Mouse (Mus musculus) stomach, embryonic 15.5 days (tissue): ENCODE measurements at regions not wholly inside any gene's neighbourhood (a gene's known extent, or its start where the extent isn't known, plus 50 kb on each side); places are given as distances from the start of the nearest gene placed in this dataset.

Source experiments
- ATAC-seq: fragments of 200-750 bp; cut with Nextera tagmentation; 2 replicates; pipeline ENCODE4 v1.8.0; 2017; ENCODE audit warnings: low read depth, moderate number of reproducible peaks, moderate TSS enrichment; ENCODE audit not compliant: insufficient read depth, low FRiP score
- H3K27ac ChIP-seq: fragments of 300-500 bp; sonication (generic); 2 replicates; pipeline ENCODE4 v1.5.1; 2015; ENCODE audit warnings: mild to moderate bottlenecking, inconsistent platforms
- H3K27me3 ChIP-seq: fragments of 300-500 bp; sonication (generic); replicated peaks from 2 replicates; pipeline ENCODE4 v1.6.1; 2015; ENCODE audit warnings: inconsistent platforms
- H3K36me3 ChIP-seq: fragments of 300-500 bp; sonication (generic); 2 replicates; pipeline ENCODE4 v1.6.1; 2015; ENCODE audit warnings: inconsistent platforms
- H3K4me1 ChIP-seq: fragments of 300-500 bp; sonication (generic); 2 replicates; pipeline ENCODE4 v1.6.1; 2015; ENCODE audit warnings: inconsistent platforms
- H3K4me2 ChIP-seq: fragments of 300-500 bp; sonication (generic); 2 replicates; pipeline ENCODE4 v1.6.1; 2015; ENCODE audit warnings: mild to moderate bottlenecking, inconsistent platforms
- H3K4me3 ChIP-seq: fragments of 300-500 bp; sonication (generic); replicated peaks from 2 replicates; pipeline ENCODE4 v1.5.1; 2015; ENCODE audit warnings: inconsistent platforms
- H3K9ac ChIP-seq: fragments of 300-500 bp; sonication (generic); 2 replicates; pipeline ENCODE4 v1.6.1; 2015; ENCODE audit warnings: inconsistent platforms
- H3K9me3 ChIP-seq: fragments of 300-500 bp; sonication (generic); 2 replicates; pipeline ENCODE4 v1.6.1; 2016; ENCODE audit warnings: inconsistent platforms
- WGBS: fragments of 180-500 bp; shearing (Covaris S2); methylation state at CpG from one replicate; pipeline ENCODE4 v1.1.7; 2015; 5-methylcytosine and 5-hydroxymethylcytosine counted together

DNA sequence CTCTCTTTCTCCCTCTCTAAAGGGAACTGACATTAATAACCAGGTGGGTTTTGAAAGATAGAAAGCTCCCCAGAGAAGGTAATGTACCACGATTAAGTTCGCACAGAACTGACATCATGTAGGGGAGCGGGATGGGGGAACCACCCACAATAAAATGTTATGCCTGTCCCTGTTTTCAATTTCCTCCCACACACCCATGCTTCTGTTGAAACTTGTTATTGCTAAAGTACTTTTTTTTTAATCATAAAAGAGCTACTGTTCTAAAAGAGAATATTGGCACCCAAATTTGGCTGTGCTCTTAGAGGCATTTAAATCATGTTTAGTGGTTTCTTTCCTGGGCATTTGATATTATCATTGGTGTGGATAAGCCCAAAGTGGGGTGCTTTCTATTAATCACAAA lies 82.6 kb upstream of the Phactr1 start:
- Histone ChIP-seq H3K27me3 (no peaks in the 10 kb centered on the region), H3K36me3 (no peaks in the 10 kb centered on the region), H3K4me3 (no peak overlapping the region), H3K4me1 (no peaks in the 10 kb centered on the region), H3K4me2 (no peak overlapping the region), H3K9ac (no peak overlapping the region), H3K9me3 (no peaks in the 10 kb centered on the region), H3K27ac (no peak overlapping the region)
- no peak for ATAC-seq
- 79% methylated on average over 3 of the region's 3 CpGs for WGBS

DNA sequence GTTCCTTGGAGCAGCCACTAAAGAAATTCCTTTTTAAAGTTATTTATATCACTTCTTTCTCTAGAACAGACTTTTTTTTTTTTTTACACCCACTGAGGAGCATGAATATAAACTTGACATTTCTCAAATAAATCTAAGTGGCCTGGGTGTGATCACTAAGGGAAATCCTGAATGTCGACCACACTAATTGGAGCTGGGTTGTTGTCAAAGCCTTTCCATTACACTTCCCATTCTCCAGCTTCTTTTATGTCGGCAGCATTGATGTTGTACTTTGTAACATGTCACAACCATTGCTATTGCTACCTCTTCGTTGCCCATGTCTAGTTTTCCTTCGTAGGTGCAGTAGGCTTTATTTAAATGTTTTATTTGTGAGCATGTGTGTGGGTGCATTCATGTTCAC lies 77.1 kb upstream of the Phactr1 start:
- Histone ChIP-seq H3K9me3 (no peaks in the 10 kb centered on the region), H3K27me3 (no peaks in the 10 kb centered on the region), H3K36me3 (no peaks in the 10 kb centered on the region), H3K4me3 (no peak overlapping the region), H3K4me1 (no peaks in the 10 kb centered on the region), H3K4me2 (no peak overlapping the region), H3K27ac (no peak overlapping the region), H3K9ac (no peak overlapping the region)
- no peak for ATAC-seq
- WGBS, result 86% methylated on average over 4 of the region's 4 CpGs

DNA sequence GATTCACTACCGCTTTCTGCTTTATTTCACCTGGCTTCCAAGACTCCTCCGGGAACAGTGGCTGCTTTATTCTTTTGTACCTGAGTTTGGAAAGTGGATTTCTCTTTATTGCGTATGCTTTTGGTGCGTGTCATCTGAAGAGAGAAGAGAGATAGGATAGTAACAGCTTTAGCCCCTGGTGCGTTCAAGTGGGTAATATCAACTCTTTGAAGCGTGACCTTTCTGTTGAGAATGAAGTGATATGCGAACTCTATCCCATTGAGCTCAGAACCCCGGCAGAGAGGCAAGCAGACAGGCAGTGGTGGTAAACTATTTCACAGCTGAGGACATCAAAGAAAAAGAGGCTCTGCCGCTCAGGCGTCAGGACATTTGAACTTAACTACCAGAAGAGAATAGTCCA lies 72.7 kb upstream of the Phactr1 start:
- Histone ChIP-seq H3K4me1 (no peaks in the 10 kb centered on the region), H3K4me3 (no peak overlapping the region), H3K36me3 (no peaks in the 10 kb centered on the region), H3K9ac (no peak overlapping the region), H3K4me2 (no peak overlapping the region), H3K27ac (no peak overlapping the region), H3K27me3 (no peaks in the 10 kb centered on the region), H3K9me3 (no peaks in the 10 kb centered on the region)
- 54% methylated on average over 10 of the region's 10 CpGs for WGBS
- ATAC-seq, result no peak

DNA sequence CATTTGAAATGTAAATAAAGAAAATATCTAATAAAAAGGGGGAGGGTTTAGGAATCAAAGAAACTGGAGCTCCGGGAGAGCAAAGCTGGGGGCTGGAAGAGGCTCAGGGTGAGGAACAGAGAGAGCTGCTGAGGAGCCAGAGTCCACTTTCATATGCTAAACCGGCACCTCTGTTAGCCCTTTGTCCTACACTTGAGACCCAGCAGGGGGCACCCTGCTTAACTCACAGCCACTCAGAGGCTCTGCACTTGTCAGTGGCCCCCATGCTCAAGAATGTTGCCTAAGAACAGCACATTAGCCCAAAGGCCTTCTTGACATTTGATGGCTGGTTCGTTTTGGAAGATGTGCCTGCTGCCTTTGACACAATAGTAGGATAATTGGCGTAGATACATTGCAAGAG lies 71.5 kb upstream of the Phactr1 start:
- Histone ChIP-seq H3K4me2 (no peak overlapping the region), H3K27ac (no peak overlapping the region), H3K4me1 (no peaks in the 10 kb centered on the region), H3K9me3 (no peaks in the 10 kb centered on the region), H3K4me3 (no peak overlapping the region), H3K9ac (no peak overlapping the region), H3K36me3 (no peaks in the 10 kb centered on the region), H3K27me3 (no peaks in the 10 kb centered on the region)
- 34% methylated on average over 4 of the region's 4 CpGs for WGBS
- ATAC-seq, result no peak

DNA sequence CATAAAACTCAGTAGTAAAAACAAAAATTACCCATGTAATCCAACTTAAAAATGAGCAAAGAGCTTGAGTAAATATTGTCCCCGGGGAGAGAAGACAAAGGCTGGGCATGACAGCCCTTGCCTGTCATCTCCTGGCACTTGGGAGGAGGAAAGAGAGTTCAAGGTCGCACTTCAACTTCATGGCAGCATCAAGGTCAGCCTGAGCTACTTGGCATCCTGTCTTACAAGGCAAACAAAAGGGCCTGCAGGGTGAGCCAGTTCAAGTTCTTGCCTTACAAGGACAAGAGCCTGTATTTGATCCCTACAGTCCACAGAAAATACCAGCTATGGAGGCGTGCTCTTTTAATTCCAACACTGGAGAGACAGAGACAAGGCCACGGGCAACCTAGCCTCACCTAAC lies 67.1 kb upstream of the Phactr1 start:
- Histone ChIP-seq H3K4me2 (no peak overlapping the region), H3K9me3 (no peaks in the 10 kb centered on the region), H3K9ac (no peak overlapping the region), H3K4me1 (no peaks in the 10 kb centered on the region), H3K4me3 (no peak overlapping the region), H3K27ac (no peak overlapping the region), H3K27me3 (no peaks in the 10 kb centered on the region), H3K36me3 (no peaks in the 10 kb centered on the region)
- WGBS, result 59% methylated on average over 4 of the region's 4 CpGs
- no peak for ATAC-seq

DNA sequence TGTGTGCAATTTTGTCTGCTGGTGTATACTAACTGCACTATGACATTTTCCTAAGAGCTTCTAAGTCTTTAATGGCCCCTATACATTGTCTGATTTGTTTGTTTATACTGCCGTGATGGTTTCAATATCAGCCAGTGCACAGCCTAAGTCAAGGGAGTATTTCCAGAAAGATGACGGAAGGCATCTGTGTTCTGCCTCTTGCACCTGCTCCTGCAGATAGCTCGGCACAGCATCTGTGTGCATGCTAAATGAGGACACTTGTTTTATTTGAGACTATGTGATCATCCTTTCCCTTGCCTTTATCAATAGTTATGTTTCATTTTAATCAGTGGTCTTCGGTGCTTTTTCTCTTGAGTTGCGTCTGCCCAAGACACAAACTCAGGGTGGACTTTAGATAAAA lies 64.6 kb upstream of the Phactr1 start:
- H3K27me3 ChIP-seq, result no peaks in the 10 kb centered on the region
- no peaks in the 10 kb centered on the region for H3K36me3 ChIP-seq
- no peak overlapping the region for H3K4me3 ChIP-seq
- H3K4me1 ChIP-seq, result no peaks in the 10 kb centered on the region
- WGBS, result 67% methylated on average over 5 of the region's 5 CpGs
- H3K27ac ChIP-seq, result no peak overlapping the region
- ATAC-seq, result no peak
- no peaks in the 10 kb centered on the region for H3K9me3 ChIP-seq
- no peak overlapping the region for H3K9ac ChIP-seq
- no peak overlapping the region for H3K4me2 ChIP-seq

DNA sequence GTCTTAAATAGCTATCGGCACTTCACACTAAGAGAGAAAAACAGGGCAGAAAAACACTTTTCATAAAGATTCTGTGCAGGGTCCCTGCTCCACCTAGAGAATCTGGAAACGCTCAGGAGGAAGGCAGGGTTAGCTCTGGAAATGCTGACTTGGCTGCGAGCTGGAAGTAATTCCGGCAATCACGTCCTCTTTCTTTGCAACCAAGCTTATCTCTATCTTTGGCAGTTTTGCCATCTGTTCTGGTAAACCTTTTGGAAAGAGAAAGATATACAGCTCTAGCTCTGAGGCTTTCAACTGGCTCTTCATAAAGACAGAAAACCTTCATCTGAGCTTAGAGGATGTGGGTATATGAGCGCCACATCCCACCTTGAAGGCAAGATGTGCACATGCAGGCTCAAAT lies 63.2 kb upstream of the Phactr1 start:
- no peak overlapping the region for H3K4me3 ChIP-seq
- H3K36me3 ChIP-seq, result no peaks in the 10 kb centered on the region
- no peak overlapping the region for H3K9ac ChIP-seq
- H3K27me3 ChIP-seq, result no peaks in the 10 kb centered on the region
- H3K4me2 ChIP-seq, result no peak overlapping the region
- H3K4me1 ChIP-seq, result no peaks in the 10 kb centered on the region
- no peaks in the 10 kb centered on the region for H3K9me3 ChIP-seq
- no peak for ATAC-seq
- 82% methylated on average over 6 of the region's 6 CpGs for WGBS
- H3K27ac ChIP-seq, result no peak overlapping the region

DNA sequence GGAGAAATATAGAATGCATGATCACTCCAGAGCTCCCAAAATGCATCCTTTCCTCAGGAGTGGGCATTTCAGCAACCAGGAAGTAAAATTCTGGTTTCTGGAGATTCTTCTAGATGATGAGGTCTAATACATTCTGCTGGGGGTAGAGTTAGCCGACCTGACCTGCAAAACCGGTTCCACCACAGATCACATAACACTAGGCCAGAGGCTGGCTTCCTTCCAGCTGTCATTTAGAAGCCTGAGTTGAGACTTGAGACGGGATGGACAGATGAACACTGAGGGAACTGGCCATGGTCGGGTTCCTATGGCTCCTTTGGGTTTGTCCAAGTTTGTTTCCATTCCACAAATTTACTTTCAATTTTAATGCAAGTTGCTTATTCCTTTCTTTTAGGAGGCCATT lies 62.6 kb upstream of the Phactr1 start:
- H3K4me1 ChIP-seq, result no peaks in the 10 kb centered on the region
- no peaks in the 10 kb centered on the region for H3K9me3 ChIP-seq
- no peak for ATAC-seq
- no peak overlapping the region for H3K27ac ChIP-seq
- WGBS, result 35% methylated on average over 4 of the region's 4 CpGs
- no peaks in the 10 kb centered on the region for H3K27me3 ChIP-seq
- H3K4me2 ChIP-seq, result no peak overlapping the region
- H3K36me3 ChIP-seq, result no peaks in the 10 kb centered on the region
- no peak overlapping the region for H3K4me3 ChIP-seq
- H3K9ac ChIP-seq, result no peak overlapping the region

DNA sequence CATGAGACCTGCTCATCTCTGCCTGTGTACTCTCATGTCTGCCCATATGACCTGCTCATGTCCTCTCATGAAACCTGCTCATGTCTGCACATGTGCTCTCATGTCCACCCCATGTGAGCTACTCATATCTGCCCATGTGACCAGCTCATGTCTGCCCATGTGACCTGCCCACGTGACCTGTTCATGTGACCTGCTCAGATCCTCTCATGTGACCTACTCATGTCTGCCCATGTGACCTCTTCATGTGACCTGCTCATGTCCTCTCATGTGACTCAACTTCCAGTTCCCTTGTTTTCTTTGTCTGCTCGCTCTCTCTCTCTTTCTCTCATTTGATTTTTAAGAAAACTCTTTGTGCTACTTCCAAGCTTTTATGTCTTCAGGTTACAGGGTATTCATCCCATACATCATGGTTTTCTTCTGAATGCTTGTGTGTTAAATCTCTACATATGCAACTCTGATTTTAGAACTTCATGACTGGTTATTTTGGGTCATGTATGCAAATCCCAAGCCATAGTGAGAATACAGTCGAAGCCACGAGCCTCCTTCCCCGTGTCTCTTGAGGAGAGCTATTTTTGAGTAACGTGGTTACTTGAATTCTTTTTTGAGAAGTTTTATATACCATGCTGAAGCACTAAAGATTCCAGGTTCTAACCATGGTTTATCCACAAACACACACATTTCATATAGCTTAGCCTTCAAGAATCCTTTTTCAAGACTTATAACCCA lies 60.7 kb upstream of the Phactr1 start:
- H3K27ac ChIP-seq, result no peak overlapping the region
- ATAC-seq, result no peak
- WGBS, result 89% methylated on average over 6 of the region's 6 CpGs
- H3K27me3 ChIP-seq, result no peaks in the 10 kb centered on the region
- no peaks in the 10 kb centered on the region for H3K9me3 ChIP-seq
- no peak overlapping the region for H3K4me2 ChIP-seq
- no peaks in the 10 kb centered on the region for H3K4me1 ChIP-seq
- H3K36me3 ChIP-seq, result no peaks in the 10 kb centered on the region
- no peak overlapping the region for H3K4me3 ChIP-seq
- H3K9ac ChIP-seq, result no peak overlapping the region

DNA sequence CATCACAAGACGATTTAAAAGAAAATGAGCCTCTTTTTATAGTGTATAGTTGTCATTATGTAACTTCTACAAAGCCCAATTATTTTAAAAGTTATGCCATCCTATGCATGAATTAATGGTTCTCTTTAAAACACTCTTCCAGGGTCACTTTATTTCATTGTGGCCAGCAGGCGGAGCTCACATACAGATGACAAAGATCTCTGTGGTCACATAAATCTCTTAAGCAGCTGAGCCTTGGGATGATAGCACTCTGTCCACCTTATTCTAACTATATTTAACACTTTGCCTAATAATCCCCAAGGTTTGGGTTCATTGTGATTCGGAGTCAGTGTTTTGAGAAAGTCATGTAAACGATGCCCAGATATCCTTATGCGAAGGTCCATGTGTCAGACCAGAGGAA lies 56.9 kb upstream of the Phactr1 start:
- H3K27me3 ChIP-seq, result no peaks in the 10 kb centered on the region
- no peak for ATAC-seq
- H3K36me3 ChIP-seq, result no peaks in the 10 kb centered on the region
- H3K9ac ChIP-seq, result no peak overlapping the region
- no peaks in the 10 kb centered on the region for H3K9me3 ChIP-seq
- no peak overlapping the region for H3K4me3 ChIP-seq
- 41% methylated on average over 5 of the region's 5 CpGs for WGBS
- no peaks in the 10 kb centered on the region for H3K4me1 ChIP-seq
- H3K4me2 ChIP-seq, result no peak overlapping the region
- no peak overlapping the region for H3K27ac ChIP-seq
